Mouse (Mus musculus) midbrain, embryonic 11.5 days (tissue): ENCODE measurements around the gene Zfp202. TPM values are rescaled to one million over a fixed set of nuclear protein-coding genes. Genes with fewer than 3 reads are reported as not detected.
"Not testable (repeated sequence)": the region's sequence is repeated elsewhere in the genome, so short reads cannot be mapped to it uniquely, and the experiment has no call there.

Source experiments
- ATAC-seq: fragments of 200-750 bp; cut with Nextera tagmentation; 2 replicates; pipeline ENCODE4 v1.8.0; 2017; ENCODE audit warnings: moderate TSS enrichment, moderate library complexity; ENCODE audit not compliant: low FRiP score
- DNase-seq: peaks from one replicate; pipeline ENCODE4 v3.0.0; 2015; ENCODE audit warnings: low spot score; ENCODE audit errors: missing footprints
- H3K27ac ChIP-seq: fragments of 300-500 bp; sonication (generic); 2 replicates; pipeline ENCODE4 v1.5.1; 2014; ENCODE audit warnings: low read depth, low read length
- H3K27me3 ChIP-seq: fragments of 300-500 bp; sonication (generic); 2 replicates; pipeline ENCODE4 v1.6.1; 2014; ENCODE audit warnings: mild to moderate bottlenecking, low read length, moderate library complexity, mixed read lengths; ENCODE audit not compliant: control insufficient read depth, insufficient read depth
- H3K36me3 ChIP-seq: fragments of 300-500 bp; sonication (generic); 2 replicates; pipeline ENCODE4 v1.6.1; 2014; ENCODE audit warnings: mild to moderate bottlenecking, low read length, moderate library complexity, mixed read lengths; ENCODE audit not compliant: control insufficient read depth, insufficient read depth
- H3K4me1 ChIP-seq: fragments of 300-500 bp; sonication (generic); 2 replicates; pipeline ENCODE4 v1.6.1; 2014; ENCODE audit warnings: low read length; ENCODE audit not compliant: control insufficient read depth, insufficient read depth
- H3K4me2 ChIP-seq: fragments of 300-500 bp; sonication (generic); 2 replicates; pipeline ENCODE4 v1.6.1; 2014; ENCODE audit warnings: mild to moderate bottlenecking, moderate library complexity
- H3K4me3 ChIP-seq: fragments of 300-500 bp; sonication (generic); 2 replicates; pipeline ENCODE4 v1.5.1; 2014; ENCODE audit warnings: low read depth, low read length
- H3K9ac ChIP-seq: fragments of 300-500 bp; sonication (generic); 2 replicates; pipeline ENCODE4 v1.6.1; 2014; ENCODE audit warnings: low read length
- H3K9me3 ChIP-seq: fragments of 300-500 bp; sonication (generic); 2 replicates; pipeline ENCODE4 v1.6.1; 2016; ENCODE audit warnings: low read length; ENCODE audit not compliant: control insufficient read depth
- WGBS: fragments of 180-500 bp; shearing (Covaris S2); extraction: QIAGEN DNeasy Blood & Tissue Kit; methylation state at CpG from one replicate; pipeline ENCODE4 v1.1.7; 2014; 5-methylcytosine and 5-hydroxymethylcytosine counted together
- polyA plus RNA-seq: library from polyadenylated mRNA; unstranded; fragments of >200 nt; fragmentation: Nextera tagmentation; extraction: Ambion mirVana; gene quantifications from 2 replicates; pipeline ENCODE4 v1.2.1, GENCODE M21; 2014

Gene Zfp202
- 6.8 and 7.3 TPM in 2 replicates for polyA plus RNA-seq

DNA sequence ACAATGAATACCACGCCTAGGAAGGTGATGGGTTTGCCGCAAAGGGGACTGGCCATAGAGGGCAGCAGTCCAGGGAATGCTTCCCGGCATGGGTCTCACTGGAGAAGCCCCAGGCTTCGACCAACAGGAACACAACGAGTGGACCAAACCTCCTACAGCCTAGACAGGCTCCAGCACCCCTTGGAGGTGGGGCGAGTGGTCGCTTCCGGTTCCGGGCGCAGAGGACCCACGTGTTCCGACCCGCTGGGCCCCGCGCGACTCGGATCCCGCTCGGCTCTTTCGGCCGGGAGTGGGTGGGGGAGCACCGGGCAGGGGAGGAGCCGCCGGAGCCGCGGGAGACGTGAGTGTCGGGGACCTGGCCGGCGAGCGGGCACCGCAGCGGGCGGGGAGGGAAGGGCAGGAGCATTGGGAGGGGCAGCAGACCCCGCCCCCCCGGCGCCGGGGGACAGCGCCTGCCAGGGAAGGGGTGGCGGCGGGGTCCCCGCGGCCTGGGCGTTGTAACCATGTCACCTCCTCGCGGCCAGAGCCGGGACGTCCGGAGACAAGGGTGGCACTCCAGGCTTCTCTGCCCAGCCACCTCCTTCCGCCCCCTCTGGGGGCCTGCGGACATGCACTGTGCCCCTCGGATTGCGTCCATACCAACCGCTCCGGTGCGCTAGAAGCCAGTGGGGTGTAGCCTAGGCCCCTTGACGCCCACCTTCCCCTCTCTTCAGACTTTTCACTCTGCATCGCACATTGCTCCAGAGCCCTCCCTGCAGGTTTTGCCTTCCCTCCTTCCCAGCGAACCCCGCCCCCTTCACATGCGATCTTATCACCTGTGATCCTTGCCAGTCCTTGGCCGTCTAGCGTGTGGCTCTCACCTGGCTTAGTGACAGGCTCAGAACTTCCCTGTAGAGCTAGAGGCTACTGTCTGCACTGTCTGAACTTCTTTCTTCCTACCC lies at the start of gene Zfp202:
Gene Zfp202 (plus strand): TSS at position 219 of the 941 bp plus-strand sequence.
- no peaks in the 10 kb centered on the region for H3K36me3 ChIP-seq
- peak within 1 kb of the TSS; percentile 70 for H3K9ac ChIP-seq
- WGBS: under 1% methylated on average over 58 of the region's 63 CpGs
- no peaks in the 10 kb centered on the region; the same call in 1 of the 2 replicates for H3K27me3 ChIP-seq
- peaks cover 6% of the 10 kb centered on the region; the same call in 1 of the 2 replicates for H3K4me1 ChIP-seq
- H3K27ac ChIP-seq: no peak within 1 kb of the TSS
- peak within 1 kb of the TSS; percentile 55 for H3K4me2 ChIP-seq
- peak; percentile 98 for DNase-seq
- H3K4me3 ChIP-seq: peak within 1 kb of the TSS; percentile 77
- peak; percentile 99 for ATAC-seq
- H3K9me3 ChIP-seq: no peaks in the 10 kb centered on the region

GRCm38 (mm10) chr9:40155118-40155644 lies 36.9 kb upstream of the Zfp202 start:
- no peak overlapping the region for H3K4me2 ChIP-seq
- H3K27me3 ChIP-seq: no peaks in the 10 kb centered on the region
- 83% methylated on average over 4 of the region's 4 CpGs for WGBS
- H3K27ac ChIP-seq: no peak overlapping the region
- DNase-seq (no peak), ATAC-seq (no peak)
- H3K4me1 ChIP-seq: no peaks in the 10 kb centered on the region
- no peaks in the 10 kb centered on the region for H3K9me3 ChIP-seq
- no peak overlapping the region for H3K9ac ChIP-seq
- H3K36me3 ChIP-seq: no peaks in the 10 kb centered on the region
- H3K4me3 ChIP-seq: no peak overlapping the region

DNA sequence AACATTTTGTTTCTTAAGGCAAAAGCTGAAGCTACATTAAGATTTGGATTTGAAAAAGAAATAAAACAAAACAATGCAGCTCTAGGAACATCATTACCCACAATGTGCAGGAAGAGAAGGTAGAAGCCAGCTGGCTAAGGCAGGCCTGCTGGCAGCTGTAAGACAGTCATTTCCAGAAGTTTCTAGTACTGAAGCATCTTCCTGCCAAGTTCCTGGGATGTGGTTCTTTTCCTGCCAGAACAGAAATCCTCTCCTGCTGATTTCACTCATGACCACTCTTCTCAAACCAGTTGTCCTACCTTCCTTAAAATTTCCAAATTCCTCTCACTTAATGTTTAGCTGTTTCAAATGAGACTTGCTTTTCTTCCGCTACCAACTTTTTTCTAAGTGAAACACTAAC lies 25.7 kb upstream of the Zfp202 start:
- no peaks in the 10 kb centered on the region for H3K4me1 ChIP-seq
- no peak overlapping the region for H3K27ac ChIP-seq
- H3K9ac ChIP-seq: no peak overlapping the region
- no peaks in the 10 kb centered on the region for H3K9me3 ChIP-seq
- DNase-seq (no peak), ATAC-seq (no peak)
- no peak overlapping the region for H3K4me3 ChIP-seq
- 96% methylated on average over 1 of the region's 1 CpGs for WGBS
- H3K4me2 ChIP-seq: no peak overlapping the region
- H3K36me3 ChIP-seq: no peaks in the 10 kb centered on the region
- H3K27me3 ChIP-seq: no peaks in the 10 kb centered on the region

DNA sequence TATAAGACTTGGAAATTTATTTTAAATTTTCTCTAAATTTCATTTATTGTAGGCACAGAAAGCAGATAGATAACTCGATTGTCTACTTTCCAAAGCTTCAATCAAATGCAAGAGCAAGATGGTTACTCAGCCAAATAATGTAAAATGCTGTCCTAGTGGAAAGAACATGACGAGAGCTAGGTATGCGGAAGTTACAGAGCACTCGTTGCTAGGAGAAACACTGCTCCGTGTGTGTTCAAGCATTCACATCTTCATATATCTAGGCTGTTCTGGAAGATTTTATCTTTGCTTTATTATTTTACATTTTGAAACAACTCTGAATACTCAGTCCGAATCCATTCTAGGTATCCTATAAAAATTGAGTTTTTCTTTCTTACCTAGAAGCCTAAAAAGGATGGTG lies 15.1 kb upstream of the Zfp202 start:
- DNase-seq: no peak
- Histone ChIP-seq H3K4me2 (no peak overlapping the region), H3K27ac (no peak overlapping the region), H3K9me3 (no peaks in the 10 kb centered on the region), H3K9ac (no peak overlapping the region), H3K4me3 (no peak overlapping the region), H3K4me1 (no peaks in the 10 kb centered on the region), H3K36me3 (no peaks in the 10 kb centered on the region), H3K27me3 (no peaks in the 10 kb centered on the region)
- no peak for ATAC-seq
- WGBS: 85% methylated on average over 6 of the region's 6 CpGs

DNA sequence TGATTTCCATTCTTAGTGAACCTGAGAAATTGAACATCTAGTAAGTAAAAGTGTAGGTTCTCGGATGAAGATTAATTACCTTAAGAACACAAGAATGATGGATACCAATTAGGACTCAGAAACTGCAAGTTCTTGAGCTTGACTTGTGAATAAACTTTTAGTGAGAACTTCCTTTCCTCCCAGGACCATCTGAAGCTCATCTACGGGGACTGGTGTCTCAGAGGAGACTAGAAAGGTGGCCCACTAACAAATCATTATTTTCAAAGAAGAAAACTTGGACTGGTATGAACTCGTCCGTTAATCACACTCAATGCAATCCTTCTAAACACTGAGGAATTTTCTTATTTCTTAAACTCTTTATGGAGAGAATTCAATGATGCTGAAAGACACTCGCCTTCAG lies 11.5 kb upstream of the Zfp202 start, which contains the start of gene Olfr986:
Gene Olfr986 (plus strand): TSS at position 301 of the 400 bp plus-strand sequence.
- Histone ChIP-seq H3K27me3 (no peaks in the 10 kb centered on the region), H3K9me3 (no peaks in the 10 kb centered on the region), H3K36me3 (no peaks in the 10 kb centered on the region), H3K4me2 (no peak within 1 kb of the TSS), H3K9ac (no peak within 1 kb of the TSS), H3K4me3 (no peak within 1 kb of the TSS), H3K27ac (no peak within 1 kb of the TSS), H3K4me1 (no peaks in the 10 kb centered on the region)
- 91% methylated on average over 5 of the region's 5 CpGs for WGBS
- DNase-seq: no peak
- no peak for ATAC-seq

DNA sequence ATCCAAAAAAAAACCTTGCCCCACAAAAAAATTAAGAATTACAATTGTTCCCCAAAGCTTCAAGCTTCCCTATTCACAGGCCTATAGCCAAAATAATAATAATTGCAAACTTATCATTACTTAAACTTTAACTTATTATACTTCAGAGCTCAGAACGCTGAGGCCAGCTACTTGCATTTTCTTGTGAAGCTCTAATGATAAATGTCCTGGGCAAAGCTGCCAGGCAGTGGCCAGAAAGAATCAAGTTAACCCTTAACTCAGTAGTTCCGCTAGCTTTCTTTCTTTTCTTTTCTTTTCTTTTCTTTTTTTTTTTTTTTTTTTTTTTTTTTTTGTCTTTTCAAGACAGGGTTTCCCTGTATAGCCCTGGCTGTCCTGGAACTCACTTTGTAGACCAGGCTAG lies 7.0 kb upstream of the Zfp202 start:
- H3K9ac ChIP-seq: not testable (repeated sequence)
- WGBS: 95% methylated on average over 2 of the region's 2 CpGs

DNA sequence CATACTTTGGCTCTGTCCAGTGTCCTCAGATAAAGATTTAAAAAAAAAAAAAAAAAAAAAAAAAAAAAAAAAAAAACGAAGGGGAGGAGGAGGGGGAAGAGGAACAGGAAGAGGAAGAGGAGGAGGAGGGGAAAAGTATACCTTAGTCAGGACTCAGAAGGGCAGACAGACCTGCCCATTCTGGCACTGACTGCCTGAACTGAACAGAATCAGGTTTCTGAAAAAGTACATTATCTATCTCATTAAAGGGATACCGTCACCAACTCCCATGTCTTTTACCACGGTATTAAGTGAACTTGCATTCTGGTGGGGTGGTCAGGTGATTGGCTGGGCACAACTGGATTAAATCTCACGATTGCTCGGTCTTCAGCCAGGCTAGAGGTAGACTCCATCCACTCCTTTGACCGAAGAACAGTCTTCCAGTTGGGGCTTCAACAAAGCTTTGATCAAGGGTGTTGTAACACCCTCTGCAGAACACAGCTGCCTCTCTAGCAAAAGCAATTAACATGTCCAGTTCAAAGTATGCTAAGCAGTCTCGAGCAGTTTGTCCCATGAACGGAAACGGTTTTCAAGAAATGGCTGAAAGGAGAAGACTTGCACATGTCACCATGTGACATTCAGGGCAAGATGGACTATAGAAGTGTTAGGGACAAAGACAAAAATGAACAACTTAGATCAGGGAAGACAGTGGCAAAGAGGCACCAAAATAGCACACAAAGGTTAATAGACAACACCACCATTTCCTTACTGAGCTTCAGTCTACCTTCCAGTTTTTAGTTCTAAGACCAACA lies 835 bp upstream of the Zfp202 start:
- Histone ChIP-seq H3K4me3 (peak overlapping the region; percentile 77), H3K27me3 (no peaks in the 10 kb centered on the region; the same call in 1 of the 2 replicates), H3K27ac (no peak overlapping the region), H3K9me3 (no peaks in the 10 kb centered on the region), H3K36me3 (no peaks in the 10 kb centered on the region), H3K9ac (peak overlapping the region; percentile 70; the same call in 1 of the 2 replicates), H3K4me2 (peak overlapping the region; percentile 55), H3K4me1 (peaks cover 6% of the 10 kb centered on the region; the same call in 1 of the 2 replicates)
- ATAC-seq (peak; percentile 3; the same call in 1 of the 2 replicates), DNase-seq (peak; percentile 87)
- WGBS: 91% methylated on average over 8 of the region's 9 CpGs

More for the DNA sequence above, 7.0 kb upstream of the Zfp202 start:
- H3K27me3 ChIP-seq, H3K4me2 ChIP-seq, H3K27ac ChIP-seq, DNase-seq, H3K4me3 ChIP-seq, H3K9me3 ChIP-seq, H3K4me1 ChIP-seq, H3K36me3 ChIP-seq, ATAC-seq: not testable (repeated sequence)

GRCm38 (mm10) chr9:40195981-40196380 lies 3.9 kb downstream of the Zfp202 start:
- H3K27ac ChIP-seq: no peak overlapping the region
- H3K4me1 ChIP-seq: peaks cover 6% of the 10 kb centered on the region; the same call in 1 of the 2 replicates
- 92% methylated on average over 3 of the region's 3 CpGs for WGBS
- H3K9ac ChIP-seq: no peak overlapping the region
- ATAC-seq (no peak), DNase-seq (no peak)
- no peaks in the 10 kb centered on the region for H3K9me3 ChIP-seq
- no peak overlapping the region for H3K4me2 ChIP-seq
- no peaks in the 10 kb centered on the region for H3K36me3 ChIP-seq
- no peak overlapping the region for H3K4me3 ChIP-seq
- no peaks in the 10 kb centered on the region for H3K27me3 ChIP-seq
